Mouse (Mus musculus) liver, adult 2 months (tissue): ENCODE results near the gene Bmp2k. TPM values are rescaled to one million over a fixed set of nuclear protein-coding genes. Genes with fewer than 3 reads are reported as not detected.

Source experiments
- DNase-seq: peaks from one replicate; pipeline ENCODE4 v3.0.0-alpha.2; 2011; ENCODE audit warnings: low read depth, low spot score; ENCODE audit errors: extremely low read depth
- H3K27ac ChIP-seq: fragments of 200-500 bp; replicated peaks from 2 replicates; pipeline ENCODE4 v1.5.1; 2012; ENCODE audit warnings: low read depth, mild to moderate bottlenecking, control low read depth, inconsistent platforms, low read length; ENCODE audit not compliant: insufficient read depth
- H3K27me3 ChIP-seq: fragments of 200-500 bp; 2 replicates; pipeline ENCODE4 v1.6.1; 2012; ENCODE audit warnings: mild to moderate bottlenecking, moderate library complexity, low read length, inconsistent platforms; ENCODE audit not compliant: control insufficient read depth, insufficient read depth
- H3K36me3 ChIP-seq: fragments of 200-500 bp; 2 replicates; pipeline ENCODE4 v1.6.1; 2012; ENCODE audit warnings: low read length, inconsistent platforms; ENCODE audit not compliant: control insufficient read depth, insufficient read depth
- H3K4me1 ChIP-seq: fragments of 200-500 bp; 2 replicates; pipeline ENCODE4 v1.6.1; 2011; ENCODE audit warnings: low read length; ENCODE audit not compliant: control insufficient read depth, insufficient read depth
- H3K4me3 ChIP-seq: fragments of 200-500 bp; 2 replicates; pipeline ENCODE4 v1.5.1; 2011; ENCODE audit warnings: low read depth, mild to moderate bottlenecking, control low read depth, low read length, moderate library complexity; ENCODE audit not compliant: insufficient read depth
- H3K79me2 ChIP-seq: fragments of 200-500 bp; 2 replicates; pipeline ENCODE4 v1.6.1; 2012; ENCODE audit warnings: inconsistent platforms, mild to moderate bottlenecking, low read length, moderate library complexity; ENCODE audit not compliant: control insufficient read depth, insufficient read depth
- H3K9ac ChIP-seq: fragments of 200-500 bp; 2 replicates; pipeline ENCODE4 v1.6.1; 2012; ENCODE audit warnings: low read depth, mild to moderate bottlenecking, control low read depth, inconsistent platforms, low read length
- CTCF ChIP-seq: fragments of 200-500 bp; IDR thresholded peaks from 2 replicates; pipeline ENCODE4 v1.5.1; 2011; ENCODE audit warnings: low read depth, low read length, control low read depth
- POLR2A ChIP-seq: fragments of 200-500 bp; IDR thresholded peaks from 2 replicates; pipeline ENCODE4 v1.6.1; 2011; ENCODE audit warnings: low read length, control low read depth; ENCODE audit not compliant: insufficient read depth; ENCODE audit errors: extremely low read depth
- WGBS: fragments of 180-500 bp; shearing (Covaris S2); methylation state at CpG from one replicate; pipeline ENCODE4 v1.1.7; 2018; 5-methylcytosine and 5-hydroxymethylcytosine counted together
- polyA plus RNA-seq: library from polyadenylated mRNA; depleted of rRNA; stranded (reverse); fragments of >200 nt; gene quantifications from 2 replicates; pipeline ENCODE4 v1.2.3, GENCODE M21; 2012
- total RNA-seq: library from RNA; depleted of rRNA; stranded (reverse); fragments of >200 nt; gene quantifications from 2 replicates; pipeline ENCODE4 v1.2.3, GENCODE M21; 2014

Bmp2k gene
- total and polyA plus RNA-seq, 2 experiments, result 2.9 to 7.1 TPM

DNA sequence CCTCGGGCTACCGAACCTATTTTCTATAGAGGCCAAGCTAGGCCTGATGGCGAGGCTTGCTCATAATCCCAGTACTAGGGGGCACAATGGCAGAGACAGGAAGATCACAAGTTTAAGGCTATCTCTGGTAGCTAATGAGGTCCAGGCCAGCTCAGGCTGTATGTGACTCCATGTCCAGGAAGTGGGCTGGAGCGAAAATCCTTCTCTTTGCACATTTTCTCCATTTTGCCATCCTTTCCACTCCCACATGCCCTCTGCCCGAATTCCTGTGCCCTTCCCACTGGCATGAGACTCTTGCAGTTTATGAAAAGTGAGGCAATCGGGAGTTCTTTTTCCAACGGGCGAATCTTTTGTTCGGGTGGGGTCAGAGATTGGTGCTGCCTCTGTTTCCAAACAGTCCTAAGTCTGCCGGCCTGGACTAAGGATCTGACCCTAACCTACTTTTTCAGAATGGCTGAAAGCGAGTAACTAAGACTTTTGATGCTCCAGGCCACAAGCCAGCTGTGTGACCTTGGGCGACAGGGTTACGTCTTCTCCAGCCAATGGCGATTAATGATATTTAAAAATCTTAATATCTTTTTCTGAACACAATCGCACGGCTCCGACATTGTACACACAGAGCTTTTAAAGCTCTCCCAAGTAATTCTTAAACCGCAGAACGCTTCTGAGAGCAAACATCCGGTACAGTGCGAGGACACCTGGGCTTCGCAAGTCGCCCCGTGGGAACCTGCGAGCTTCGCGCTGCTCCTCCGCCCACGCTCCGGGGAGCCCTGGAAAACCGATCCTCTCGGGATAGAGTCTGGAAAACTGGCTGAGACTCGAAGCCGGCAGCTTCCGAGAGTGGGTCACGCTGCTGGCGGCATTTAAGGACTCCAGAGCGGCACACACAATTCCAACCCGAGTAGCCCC lies 834 bp upstream of the Bmp2k start:
- Histone ChIP-seq H3K27ac (peak overlapping the region; percentile 97), H3K9ac (peak overlapping the region; percentile 77), H3K79me2 (peaks cover 15% of the 10 kb centered on the region), H3K27me3 (no peaks in the 10 kb centered on the region), H3K36me3 (no peaks in the 10 kb centered on the region), H3K4me3 (peak overlapping the region; percentile 80), H3K4me1 (peaks cover 6% of the 10 kb centered on the region)
- 7% methylated on average over 39 of the region's 39 CpGs for WGBS
- TF ChIP-seq POLR2A, result no peak
- no peak for TF ChIP-seq CTCF
- DNase-seq, result peak; percentile 92

- WGBS, result under 1% methylated on average over 70 of the region's 75 CpGs
- H3K4me1 ChIP-seq, result peaks cover 6% of the 10 kb centered on the region
- TF ChIP-seq POLR2A, result no peak
- no peak for TF ChIP-seq CTCF
These were observed 495 bp downstream of the Bmp2k start for GRCm38 (mm10) chr5:96997802-96998565.

GRCm38 (mm10) chr5:96998566-96998907 lies 1.0 kb downstream of the Bmp2k start:
- Histone ChIP-seq H3K27me3 (no peaks in the 10 kb centered on the region), H3K4me1 (peaks cover 6% of the 10 kb centered on the region), H3K36me3 (no peaks in the 10 kb centered on the region), H3K27ac (0 out of 2 replicates have a peak overlapping the region, but pooled peaks have one; percentile 24), H3K9ac (peak overlapping the region; percentile 97), H3K4me3 (peak overlapping the region; percentile 96), H3K79me2 (peaks cover 23% of the 10 kb centered on the region)
- TF ChIP-seq POLR2A, result no peak
- DNase-seq, result no peak
- WGBS, result 4% methylated on average over 6 of the region's 6 CpGs

More at GRCm38 (mm10) chr5:96997802-96998565, 495 bp downstream of the Bmp2k start:
- H3K79me2 ChIP-seq, result peaks cover 21% of the 10 kb centered on the region
- peak overlapping the region; percentile 96 for H3K4me3 ChIP-seq
- DNase-seq, result peak; percentile 47
- no peaks in the 10 kb centered on the region for H3K36me3 ChIP-seq
- H3K27me3 ChIP-seq, result no peaks in the 10 kb centered on the region
- H3K9ac ChIP-seq, result peak overlapping the region; percentile 97
- H3K27ac ChIP-seq, result peak overlapping the region; percentile 75

DNA sequence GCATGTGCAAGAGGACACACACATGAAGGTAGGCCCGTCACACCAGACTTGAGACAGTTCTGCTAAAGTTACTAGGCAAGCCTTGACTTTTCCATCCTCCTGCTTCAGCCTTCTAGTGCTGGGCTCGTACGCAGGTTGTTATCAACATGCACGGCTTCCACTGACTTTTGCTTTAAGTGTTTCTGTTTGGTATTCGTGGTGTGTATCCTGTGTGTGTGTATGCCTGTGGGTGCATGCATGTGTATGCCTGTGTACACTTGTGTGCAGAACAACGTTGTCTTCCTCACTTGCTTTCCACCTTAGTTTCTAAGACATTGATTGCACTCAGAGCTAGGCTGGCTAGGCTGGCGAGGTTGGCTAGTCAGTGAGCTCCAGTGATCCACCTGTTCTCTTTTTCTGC lies 2.1 kb downstream of the Bmp2k start:
- no peaks in the 10 kb centered on the region for H3K27me3 ChIP-seq
- H3K36me3 ChIP-seq, result no peaks in the 10 kb centered on the region
- no peak overlapping the region for H3K9ac ChIP-seq
- TF ChIP-seq CTCF (no peak), POLR2A (no peak)
- H3K4me1 ChIP-seq, result peaks cover 12% of the 10 kb centered on the region
- peaks cover 23% of the 10 kb centered on the region for H3K79me2 ChIP-seq
- no peak for DNase-seq
- 78% methylated on average over 7 of the region's 7 CpGs for WGBS
- no peak overlapping the region for H3K27ac ChIP-seq
- H3K4me3 ChIP-seq, result no peak overlapping the region

GRCm38 (mm10) chr5:97000524-97000923 lies 3.0 kb downstream of the Bmp2k start:
- Histone ChIP-seq H3K9ac (no peak overlapping the region), H3K4me3 (no peak overlapping the region), H3K79me2 (peaks cover 23% of the 10 kb centered on the region), H3K27me3 (no peaks in the 10 kb centered on the region), H3K4me1 (peaks cover 14% of the 10 kb centered on the region), H3K27ac (no peak overlapping the region), H3K36me3 (no peaks in the 10 kb centered on the region)
- TF ChIP-seq POLR2A, result no peak
- no peak for TF ChIP-seq CTCF
- 79% methylated on average over 5 of the region's 5 CpGs for WGBS
- DNase-seq, result no peak
